Mouse (Mus musculus): Measurements from ENCODE around the gene Ebf1. TPM values are rescaled to one million over a fixed set of nuclear protein-coding genes. Genes with fewer than 3 reads are reported as not detected.
A peak's percentile ranks its signal among the peaks of the same experiment; 100 is the strongest.

Ebf1 gene
- polyA plus RNA-seq, 1 experiment from 2014 or later: 43.7 TPM

GRCm38 (mm10) chr11:44984381-44984780 is 367.3 kb downstream of the Ebf1 start:
- H3K36me3 ChIP-seq (ENCODE audit: control insufficient read depth, insufficient read depth): no peaks in the 10 kb centered on the region
- H3K4me2 ChIP-seq (ENCODE audit: low read length): no peak overlapping the region
- no peaks in the 10 kb centered on the region for H3K4me1 ChIP-seq (replicated peaks; ENCODE audit: control insufficient read depth, insufficient read depth, low read length)
- 16% methylated on average over 7 of the region's 7 CpGs for WGBS
- peaks cover 6% of the 10 kb centered on the region for H3K27me3 ChIP-seq (replicated peaks; ENCODE audit: control insufficient read depth, insufficient read depth, low read length)
- ATAC-seq: no peak
- H3K9ac ChIP-seq (replicated peaks; ENCODE audit: low read depth, low read length): no peak overlapping the region
- no peak overlapping the region for H3K27ac ChIP-seq (ENCODE audit: low read length)
- H3K4me3 ChIP-seq (replicated peaks; ENCODE audit: low read length): no peak overlapping the region
- no peaks in the 10 kb centered on the region for H3K9me3 ChIP-seq (ENCODE audit: control insufficient read depth, low read length)

GRCm38 (mm10) chr11:44987796-44988195 is 370.7 kb downstream of the Ebf1 start:
- no peak overlapping the region for H3K4me2 ChIP-seq (ENCODE audit: low read length)
- H3K27ac ChIP-seq (ENCODE audit: low read length): no peak overlapping the region
- H3K4me3 ChIP-seq (replicated peaks; ENCODE audit: low read length): no peak overlapping the region
- H3K36me3 ChIP-seq (ENCODE audit: control insufficient read depth, insufficient read depth): no peaks in the 10 kb centered on the region
- no peaks in the 10 kb centered on the region for H3K4me1 ChIP-seq (replicated peaks; ENCODE audit: control insufficient read depth, insufficient read depth, low read length)
- no peak for ATAC-seq
- H3K27me3 ChIP-seq (replicated peaks; ENCODE audit: control insufficient read depth, insufficient read depth, low read length): peaks cover 8% of the 10 kb centered on the region
- 78% methylated on average over 4 of the region's 4 CpGs for WGBS
- no peaks in the 10 kb centered on the region for H3K9me3 ChIP-seq (ENCODE audit: control insufficient read depth, low read length)
- H3K9ac ChIP-seq (replicated peaks; ENCODE audit: low read depth, low read length): no peak overlapping the region

GRCm38 (mm10) chr11:45002681-45003286 is 385.7 kb downstream of the Ebf1 start:
- Histone ChIP-seq H3K27me3 (replicated peaks; ENCODE audit: control insufficient read depth, insufficient read depth, low read length) (peaks cover 11% of the 10 kb centered on the region; the same call in 1 of the 2 replicates), H3K27ac (ENCODE audit: low read length) (no peak overlapping the region), H3K9ac (replicated peaks; ENCODE audit: low read depth, low read length) (no peak overlapping the region), H3K4me3 (replicated peaks; ENCODE audit: low read length) (no peak overlapping the region), H3K9me3 (ENCODE audit: control insufficient read depth, low read length) (no peaks in the 10 kb centered on the region), H3K4me2 (ENCODE audit: low read length) (no peak overlapping the region), H3K4me1 (replicated peaks; ENCODE audit: control insufficient read depth, insufficient read depth, low read length) (peaks cover 8% of the 10 kb centered on the region), H3K36me3 (ENCODE audit: control insufficient read depth, insufficient read depth) (no peaks in the 10 kb centered on the region)
- ATAC-seq: no peak
- 68% methylated on average over 5 of the region's 5 CpGs for WGBS

GRCm38 (mm10) chr11:45003716-45004437 is 386.8 kb downstream of the Ebf1 start:
- H3K4me2 ChIP-seq (ENCODE audit: low read length): no peak overlapping the region
- no peak overlapping the region for H3K4me3 ChIP-seq (replicated peaks; ENCODE audit: low read length)
- H3K9ac ChIP-seq (replicated peaks; ENCODE audit: low read depth, low read length): no peak overlapping the region
- WGBS: 36% methylated on average over 9 of the region's 9 CpGs
- peaks cover 11% of the 10 kb centered on the region; the same call in 1 of the 2 replicates for H3K27me3 ChIP-seq (replicated peaks; ENCODE audit: control insufficient read depth, insufficient read depth, low read length)
- ATAC-seq: no peak
- H3K9me3 ChIP-seq (ENCODE audit: control insufficient read depth, low read length): no peaks in the 10 kb centered on the region
- no peaks in the 10 kb centered on the region for H3K36me3 ChIP-seq (ENCODE audit: control insufficient read depth, insufficient read depth)
- H3K27ac ChIP-seq (ENCODE audit: low read length): no peak overlapping the region
- peaks cover 8% of the 10 kb centered on the region for H3K4me1 ChIP-seq (replicated peaks; ENCODE audit: control insufficient read depth, insufficient read depth, low read length)

- no peak overlapping the region for H3K4me2 ChIP-seq (ENCODE audit: low read length)
- no peak overlapping the region for H3K9ac ChIP-seq (replicated peaks; ENCODE audit: low read depth, low read length)
- no peaks in the 10 kb centered on the region for H3K36me3 ChIP-seq (ENCODE audit: control insufficient read depth, insufficient read depth)
- 44% methylated on average over 11 of the region's 11 CpGs for WGBS
- H3K4me3 ChIP-seq (replicated peaks; ENCODE audit: low read length): no peak overlapping the region
- H3K27me3 ChIP-seq (replicated peaks; ENCODE audit: control insufficient read depth, insufficient read depth, low read length): peaks cover 11% of the 10 kb centered on the region; the same call in 1 of the 2 replicates
- no peak for ATAC-seq
- peaks cover 8% of the 10 kb centered on the region for H3K4me1 ChIP-seq (replicated peaks; ENCODE audit: control insufficient read depth, insufficient read depth, low read length)
- no peaks in the 10 kb centered on the region for H3K9me3 ChIP-seq (ENCODE audit: control insufficient read depth, low read length)
- H3K27ac ChIP-seq (ENCODE audit: low read length): no peak overlapping the region
Observed at GRCm38 (mm10) chr11:45007311-45007710, 390.2 kb downstream of the Ebf1 start.

GRCm38 (mm10) chr11:45008078-45008477 is 391.0 kb downstream of the Ebf1 start:
- Histone ChIP-seq H3K4me1 (replicated peaks; ENCODE audit: control insufficient read depth, insufficient read depth, low read length) (peaks cover 8% of the 10 kb centered on the region), H3K27me3 (replicated peaks; ENCODE audit: control insufficient read depth, insufficient read depth, low read length) (peaks cover 8% of the 10 kb centered on the region; the same call in 1 of the 2 replicates), H3K27ac (ENCODE audit: low read length) (no peak overlapping the region), H3K36me3 (ENCODE audit: control insufficient read depth, insufficient read depth) (no peaks in the 10 kb centered on the region), H3K9ac (replicated peaks; ENCODE audit: low read depth, low read length) (no peak overlapping the region), H3K4me3 (replicated peaks; ENCODE audit: low read length) (no peak overlapping the region), H3K9me3 (ENCODE audit: control insufficient read depth, low read length) (no peaks in the 10 kb centered on the region), H3K4me2 (ENCODE audit: low read length) (peak overlapping the region; percentile 40)
- WGBS: 1% methylated on average over 7 of the region's 7 CpGs
- peak; percentile 61 for ATAC-seq

- ATAC-seq: no peak
- Histone ChIP-seq H3K9me3 (ENCODE audit: control insufficient read depth, low read length) (no peaks in the 10 kb centered on the region), H3K9ac (replicated peaks; ENCODE audit: low read depth, low read length) (no peak overlapping the region), H3K27me3 (replicated peaks; ENCODE audit: control insufficient read depth, insufficient read depth, low read length) (peaks cover 4% of the 10 kb centered on the region; the same call in 1 of the 2 replicates), H3K4me2 (ENCODE audit: low read length) (no peak overlapping the region), H3K27ac (ENCODE audit: low read length) (no peak overlapping the region), H3K4me3 (replicated peaks; ENCODE audit: low read length) (no peak overlapping the region), H3K36me3 (ENCODE audit: control insufficient read depth, insufficient read depth) (no peaks in the 10 kb centered on the region), H3K4me1 (replicated peaks; ENCODE audit: control insufficient read depth, insufficient read depth, low read length) (peaks cover 4% of the 10 kb centered on the region)
- 90% methylated on average over 5 of the region's 5 CpGs for WGBS
Observed at GRCm38 (mm10) chr11:45008760-45009159, 391.6 kb downstream of the Ebf1 start.

GRCm38 (mm10) chr11:45012081-45012480 is 395.0 kb downstream of the Ebf1 start:
- Histone ChIP-seq H3K9ac (replicated peaks; ENCODE audit: low read depth, low read length) (no peak overlapping the region), H3K27ac (ENCODE audit: low read length) (no peak overlapping the region), H3K9me3 (ENCODE audit: control insufficient read depth, low read length) (no peaks in the 10 kb centered on the region), H3K36me3 (ENCODE audit: control insufficient read depth, insufficient read depth) (no peaks in the 10 kb centered on the region), H3K4me2 (ENCODE audit: low read length) (no peak overlapping the region), H3K27me3 (replicated peaks; ENCODE audit: control insufficient read depth, insufficient read depth, low read length) (peaks cover 2% of the 10 kb centered on the region; the same call in 1 of the 2 replicates), H3K4me1 (replicated peaks; ENCODE audit: control insufficient read depth, insufficient read depth, low read length) (no peaks in the 10 kb centered on the region; the same call in 1 of the 2 replicates), H3K4me3 (replicated peaks; ENCODE audit: low read length) (no peak overlapping the region)
- no peak for ATAC-seq
- 94% methylated on average over 1 of the region's 1 CpGs for WGBS

GRCm38 (mm10) chr11:45017493-45017892 is 400.4 kb downstream of the Ebf1 start:
- no peak overlapping the region for H3K4me2 ChIP-seq (ENCODE audit: low read length)
- H3K27me3 ChIP-seq (replicated peaks; ENCODE audit: control insufficient read depth, insufficient read depth, low read length): no peaks in the 10 kb centered on the region
- H3K36me3 ChIP-seq (ENCODE audit: control insufficient read depth, insufficient read depth): no peaks in the 10 kb centered on the region
- H3K4me1 ChIP-seq (replicated peaks; ENCODE audit: control insufficient read depth, insufficient read depth, low read length): no peaks in the 10 kb centered on the region
- no peaks in the 10 kb centered on the region for H3K9me3 ChIP-seq (ENCODE audit: control insufficient read depth, low read length)
- H3K9ac ChIP-seq (replicated peaks; ENCODE audit: low read depth, low read length): no peak overlapping the region
- no peak for ATAC-seq
- no peak overlapping the region for H3K27ac ChIP-seq (ENCODE audit: low read length)
- no peak overlapping the region for H3K4me3 ChIP-seq (replicated peaks; ENCODE audit: low read length)
- 80% methylated on average over 3 of the region's 3 CpGs for WGBS
